Mouse (Mus musculus): Measurements from ENCODE around the gene Tcta.
"Not testable (repeated sequence)": the region's sequence is repeated elsewhere in the genome, so short reads cannot be mapped to it uniquely, and the experiment has no call there.

Gene Tcta

GRCm38 (mm10) chr9:108317572-108317971, 11.6 kb upstream of the Tcta start:
- DNase-seq (ENCODE audit: low spot score): no peak

GRCm38 (mm10) chr9:108308141-108308540, 2.2 kb upstream of the Tcta start:
- no peak for DNase-seq (ENCODE audit: low spot score)

DNA sequence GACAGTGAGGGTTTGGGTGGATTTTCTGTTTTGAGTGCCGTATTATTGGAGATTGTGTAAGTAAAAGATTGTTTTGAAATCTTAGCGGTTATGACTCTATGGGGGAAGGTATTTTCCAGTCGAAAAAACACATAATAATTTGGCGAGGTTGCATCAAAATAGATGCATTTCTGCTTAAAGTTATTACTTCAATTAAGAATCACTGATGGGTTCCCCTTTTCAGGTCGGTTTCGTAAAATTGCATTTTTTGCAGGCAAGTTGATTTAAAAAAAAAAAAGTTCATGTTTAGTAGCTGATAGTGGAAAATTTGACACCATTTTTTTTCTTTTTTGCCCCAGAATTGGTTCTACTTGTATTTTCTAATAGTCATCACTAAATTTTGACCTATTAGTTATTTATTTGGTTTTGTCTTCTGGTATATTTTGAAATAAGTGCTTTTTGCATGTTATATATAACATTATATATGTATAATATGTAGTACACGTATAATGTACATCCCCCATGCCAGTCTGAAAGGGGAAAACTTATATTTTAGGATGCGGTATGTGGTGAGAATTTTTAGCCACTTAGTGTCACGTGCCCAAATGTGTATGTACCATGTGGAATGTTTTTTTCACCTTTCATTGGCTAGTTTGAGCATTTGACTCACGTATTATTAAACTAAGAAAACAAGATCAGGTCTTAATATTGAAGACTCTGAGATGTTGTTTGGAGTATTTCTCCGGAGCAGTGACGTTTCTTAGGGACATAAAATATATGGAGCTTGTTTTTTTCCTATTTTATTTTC, 1.3 kb upstream of the Tcta start:
- DNase-seq (ENCODE audit: low spot score): no peak

GRCm38 (mm10) chr9:108306571-108306980, 616 bp upstream of the Tcta start:
- DNase-seq (ENCODE audit: low spot score): no peak

- no peak for DNase-seq (ENCODE audit: low spot score)
Measured at GRCm38 (mm10) chr9:108305170-108305569, 790 bp downstream of the Tcta start.

DNA sequence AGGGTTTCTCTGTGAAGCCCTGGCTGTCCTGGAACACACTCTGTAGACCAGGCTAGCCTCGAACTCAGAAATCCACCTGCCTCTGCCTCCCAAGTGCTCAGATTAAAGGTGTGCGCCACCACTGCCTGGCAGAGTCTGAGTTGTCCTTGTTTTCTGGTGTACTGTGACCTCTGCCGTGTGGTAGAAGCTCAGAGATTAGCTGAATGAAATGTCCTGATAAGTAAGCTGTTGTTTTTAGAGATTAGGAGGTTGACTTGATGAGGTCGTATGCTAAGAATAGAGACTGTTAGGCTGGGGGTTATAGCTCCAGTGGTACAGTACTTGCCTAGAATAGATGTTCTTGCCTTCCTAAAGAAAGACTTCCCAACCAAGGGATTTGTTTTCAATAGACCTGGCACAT, 1.2 kb downstream of the Tcta start:
- no peak for DNase-seq (ENCODE audit: low spot score)

GRCm38 (mm10) chr9:108301853-108302252, 4.1 kb downstream of the Tcta start:
- DNase-seq (ENCODE audit: low spot score): no peak

GRCm38 (mm10) chr9:108296453-108297355, 9.3 kb downstream of the Tcta start, which contains the start of gene Amt:
Gene Amt, plus strand, starts transcription at chr9:108296853.
- no peak for DNase-seq (ENCODE audit: low spot score)

DNA sequence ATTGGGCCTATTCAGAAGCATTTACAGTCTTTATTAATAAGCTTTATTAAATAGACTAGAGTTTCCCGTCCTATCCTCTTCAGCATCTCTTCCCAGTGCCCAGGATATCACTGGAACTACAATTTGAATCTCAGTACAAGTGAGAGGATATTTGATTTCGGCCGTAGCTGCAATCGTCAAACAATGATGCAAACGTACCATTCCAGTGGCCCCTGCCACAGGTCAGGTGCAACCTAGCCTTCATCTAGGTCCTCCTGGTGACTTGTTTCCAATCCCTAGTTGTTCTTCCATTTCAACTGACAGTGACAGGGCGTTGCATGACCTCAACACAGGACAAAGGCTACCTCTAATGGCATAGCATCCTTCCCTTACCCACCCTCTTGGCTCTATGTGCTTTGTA, 15.2 kb downstream of the Tcta start:
- DNase-seq (ENCODE audit: low spot score): no peak

DNA sequence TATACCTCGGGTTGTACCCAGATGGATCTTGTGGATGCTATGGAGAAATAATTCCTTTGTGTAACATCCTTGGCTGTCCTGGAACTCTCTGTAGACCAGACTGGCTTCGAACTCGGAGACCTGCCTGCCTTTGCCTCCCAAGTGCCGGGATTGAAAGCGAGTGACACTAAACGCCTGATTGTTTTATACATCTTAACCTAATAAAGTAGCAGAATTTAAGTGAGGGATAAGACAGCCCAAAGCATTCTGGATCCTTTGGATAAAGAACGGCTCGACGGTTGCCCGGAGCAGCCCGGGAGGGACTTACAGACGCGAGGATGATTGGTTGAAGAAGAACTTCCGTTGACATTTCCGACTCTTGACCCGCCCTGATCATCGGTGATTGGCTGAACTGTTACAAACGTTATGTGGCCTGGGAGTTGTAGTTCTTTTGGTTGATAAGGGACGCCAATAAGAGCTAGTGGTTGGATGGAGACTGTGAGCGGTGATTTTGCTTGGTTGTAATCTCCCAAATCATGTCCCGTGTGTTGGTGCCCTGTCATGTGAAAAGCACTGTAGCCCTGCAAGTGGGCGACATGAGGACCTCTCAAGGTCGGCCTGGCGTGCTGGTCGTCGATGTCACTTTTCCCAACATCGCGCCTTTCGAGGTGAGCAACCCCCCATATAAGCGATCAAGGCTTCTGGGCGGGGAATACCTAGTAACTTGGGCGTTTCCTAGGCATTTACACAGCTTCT, 15.8 kb downstream of the Tcta start, which contains the start of gene Nicn1:
Gene Nicn1, plus strand, starts transcription at position 414 of the 735 bp plus-strand sequence.
- DNase-seq (ENCODE audit: low spot score): peak; percentile 97

DNA sequence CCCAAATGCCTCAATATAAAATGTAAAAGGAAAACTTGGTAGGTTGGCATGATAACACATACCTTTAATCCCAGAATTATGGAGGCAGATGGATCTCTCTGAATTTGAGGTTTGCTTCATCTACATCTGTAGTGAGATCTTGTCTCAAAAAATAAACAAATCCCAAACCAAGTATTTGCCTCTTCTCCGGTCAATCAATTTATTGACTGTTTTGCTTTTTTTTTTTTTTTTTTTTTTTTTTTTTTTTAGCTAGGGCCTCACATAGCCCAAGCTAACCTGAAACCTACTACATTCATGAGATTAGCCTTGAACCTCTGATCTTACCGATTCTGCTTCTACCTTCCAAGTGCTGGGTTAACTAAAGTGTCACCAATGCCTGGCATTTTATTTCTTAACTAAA, 16.6 kb downstream of the Tcta start:
- DNase-seq (ENCODE audit: low spot score): no peak

- DNase-seq (ENCODE audit: low spot score): not testable (repeated sequence)
Measured at GRCm38 (mm10) chr9:108287526-108288238, 18.3 kb downstream of the Tcta start.

GRCm38 (mm10) chr9:108284410-108284809, 21.6 kb downstream of the Tcta start:
- peak; percentile 69 for DNase-seq (ENCODE audit: low spot score)

GRCm38 (mm10) chr9:108280071-108280828, 25.7 kb downstream of the Tcta start:
- DNase-seq (ENCODE audit: low spot score): no peak

DNA sequence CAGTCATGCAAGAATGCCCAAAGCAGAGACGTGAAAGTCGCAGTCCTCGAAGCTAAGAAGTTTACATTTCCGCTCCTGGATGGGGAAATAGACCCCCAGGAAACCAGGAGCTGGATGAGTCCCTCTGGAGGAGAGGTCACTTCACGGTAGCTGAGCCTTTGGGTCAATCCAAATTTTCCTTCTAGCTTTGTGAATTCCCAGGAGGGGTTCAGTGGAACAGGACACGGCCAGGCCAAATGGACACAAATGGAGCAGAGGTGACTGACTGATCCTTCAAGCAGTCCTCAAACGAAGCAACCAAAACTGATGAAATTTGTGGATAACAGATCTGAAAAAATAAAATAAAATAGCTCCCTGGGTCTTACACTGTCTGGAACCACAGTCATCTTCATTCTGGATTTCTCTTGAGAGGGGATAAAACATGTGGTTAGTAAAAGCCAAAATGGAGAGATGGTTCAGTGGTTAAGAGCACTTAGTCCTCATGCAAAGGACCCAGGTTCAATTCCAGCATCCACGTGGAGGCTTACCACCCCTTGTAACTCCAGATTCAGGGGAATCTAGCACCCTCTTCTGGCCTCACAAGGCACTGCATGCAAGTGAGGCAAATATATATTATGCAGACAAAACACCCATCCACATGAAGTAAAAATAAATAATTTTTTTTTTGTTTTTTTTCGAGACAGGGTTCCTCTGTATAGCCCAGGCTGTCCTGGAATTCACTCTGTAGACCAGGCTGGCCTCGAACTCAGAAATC, 27.1 kb downstream of the Tcta start:
- no peak for DNase-seq (ENCODE audit: low spot score)

- no peak for DNase-seq (ENCODE audit: low spot score)
Measured at GRCm38 (mm10) chr9:108275331-108275659, 30.7 kb downstream of the Tcta start.

DNA sequence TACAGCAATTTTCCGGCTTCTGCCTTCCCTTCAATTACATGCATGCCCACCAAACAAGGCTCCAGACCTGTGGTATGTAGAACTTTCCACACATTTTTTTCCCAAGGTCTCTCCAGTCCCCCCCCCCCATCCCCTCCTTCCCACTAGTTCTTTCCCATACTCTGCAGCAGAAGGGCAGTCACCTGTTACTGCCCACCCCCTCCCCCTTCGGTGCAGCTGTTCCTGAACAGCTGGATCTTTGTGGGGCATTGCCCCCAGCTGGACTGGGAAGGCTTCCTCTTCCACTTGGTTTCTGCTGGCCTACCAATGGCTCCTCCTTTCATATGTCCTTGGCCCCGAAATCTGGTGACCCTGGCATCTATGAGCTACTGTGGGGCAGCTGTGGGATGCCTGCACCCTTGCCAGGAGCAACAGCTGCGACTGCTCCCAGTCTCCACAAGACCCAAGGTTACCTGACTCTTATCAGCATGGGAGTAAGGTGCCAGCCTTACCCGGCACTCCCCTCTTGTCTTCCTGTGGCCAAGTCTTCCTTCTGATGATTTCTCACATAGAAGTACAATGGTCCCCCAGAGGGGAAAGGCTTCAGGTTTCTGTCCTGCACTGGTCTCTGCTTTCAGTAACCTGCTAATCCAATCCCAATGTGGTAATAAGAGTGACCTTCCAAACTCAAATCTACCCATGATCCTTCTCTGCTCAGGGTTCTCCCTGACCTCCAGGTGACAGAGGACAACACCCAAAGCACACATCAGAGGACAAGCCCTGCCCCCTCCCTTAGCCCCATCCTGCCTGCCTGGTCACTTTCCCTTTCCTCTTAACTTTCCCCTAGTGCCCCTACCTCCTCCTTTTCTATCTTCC, 31.3 kb downstream of the Tcta start:
- DNase-seq (ENCODE audit: low spot score): no peak

DNA sequence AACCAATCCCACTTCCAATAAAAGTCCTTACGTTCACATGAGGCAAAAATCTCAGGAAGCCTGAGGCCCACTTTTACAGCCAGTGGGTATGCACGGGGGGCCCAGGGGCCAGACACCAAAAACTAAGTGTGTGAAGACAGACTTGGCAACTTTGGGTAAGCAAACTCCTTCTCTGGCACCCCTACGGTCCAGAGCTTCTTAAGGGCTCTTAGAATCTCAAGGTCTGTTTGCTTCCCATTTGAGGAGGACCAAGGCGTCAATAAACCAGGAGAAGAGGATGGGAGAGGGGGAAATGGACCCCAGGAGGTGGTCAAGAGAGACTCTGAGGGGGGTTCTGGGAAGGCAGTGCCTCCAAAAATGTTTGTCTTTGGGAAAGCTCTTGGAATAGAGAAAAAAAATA, 32.5 kb downstream of the Tcta start:
- DNase-seq (ENCODE audit: low spot score): no peak

GRCm38 (mm10) chr9:108272691-108273090, 33.3 kb downstream of the Tcta start:
- DNase-seq (ENCODE audit: low spot score): no peak

Data from layer of hippocampus, adult 9-10 months (tissue).